Mouse (Mus musculus) limb, embryonic 14.5 days (tissue): ENCODE measurements around the gene Mbnl2. TPM values are rescaled to one million over a fixed set of nuclear protein-coding genes. Genes with fewer than 3 reads are reported as not detected.

ENCODE experiments used
- ATAC-seq: fragments of 200-750 bp; cut with Nextera tagmentation; 2 replicates; pipeline ENCODE4 v1.8.0; 2017; ENCODE audit warnings: low read depth, moderate number of reproducible peaks, moderate TSS enrichment; ENCODE audit not compliant: low FRiP score
- DNase-seq: peaks from one replicate; pipeline ENCODE4 v3.0.0-alpha.2; 2015; ENCODE audit warnings: low spot score
- H3K27ac ChIP-seq: fragments of 300-500 bp; sonication (generic); replicated peaks from 2 replicates; pipeline ENCODE4 v1.5.1; 2014; ENCODE audit warnings: low read depth, mild to moderate bottlenecking, low read length, moderate library complexity, mixed read lengths
- H3K27me3 ChIP-seq: fragments of 300-500 bp; sonication (generic); 2 replicates; pipeline ENCODE4 v1.6.1; 2014; ENCODE audit warnings: low read length, mixed read lengths; ENCODE audit not compliant: control insufficient read depth, insufficient read depth
- H3K36me3 ChIP-seq: fragments of 300-500 bp; sonication (generic); 2 replicates; pipeline ENCODE4 v1.6.1; 2014; ENCODE audit warnings: mild to moderate bottlenecking, low read length, moderate library complexity, mixed read lengths; ENCODE audit not compliant: control insufficient read depth, insufficient read depth
- H3K4me1 ChIP-seq: fragments of 300-500 bp; sonication (generic); 2 replicates; pipeline ENCODE4 v1.6.1; 2014; ENCODE audit warnings: antibody characterized with exemption, low read length, mixed read lengths; ENCODE audit not compliant: control insufficient read depth, insufficient read depth
- H3K4me2 ChIP-seq: fragments of 300-500 bp; sonication (generic); replicated peaks from 2 replicates; pipeline ENCODE4 v1.6.1; 2014; ENCODE audit warnings: low read depth, mild to moderate bottlenecking, low read length, moderate library complexity; ENCODE audit not compliant: severe bottlenecking
- H3K4me3 ChIP-seq: fragments of 300-500 bp; sonication (generic); replicated peaks from 2 replicates; pipeline ENCODE4 v1.5.1; 2014; ENCODE audit warnings: low read length
- H3K9ac ChIP-seq: fragments of 300-500 bp; sonication (generic); 2 replicates; pipeline ENCODE4 v1.6.1; 2014; ENCODE audit warnings: mild to moderate bottlenecking, low read depth, low read length, moderate library complexity; ENCODE audit not compliant: severe bottlenecking
- H3K9me3 ChIP-seq: fragments of 300-500 bp; sonication (generic); 2 replicates; pipeline ENCODE4 v1.6.1; 2016; ENCODE audit warnings: low read length; ENCODE audit not compliant: control insufficient read depth
- POLR2A ChIP-seq: fragments of 200-500 bp; IDR thresholded peaks from 2 replicates; pipeline ENCODE4 v1.8.0; 2012; ENCODE audit warnings: inconsistent platforms, mild to moderate bottlenecking, moderate library complexity, borderline replicate concordance; ENCODE audit not compliant: insufficient read depth, insufficient read length; ENCODE audit errors: extremely low read depth
- WGBS: fragments of 180-500 bp; shearing (Covaris S2); extraction: QIAGEN DNeasy Blood & Tissue Kit; methylation state at CpG from one replicate; pipeline ENCODE4 v1.1.7; 2014; 5-methylcytosine and 5-hydroxymethylcytosine counted together
- polyA plus RNA-seq, 2 experiments: library from polyadenylated mRNA; depleted of rRNA in 1 of 2; stranded (reverse) in 1 of 2; unstranded in 1 of 2; fragments of >200 nt; fragmentation: Nextera tagmentation in 1 of 2; extraction: Ambion mirVana in 1 of 2; gene quantifications; 2 replicates each; pipeline versions ENCODE4 v1.2.1 to v1.2.3; 2012 to 2014

The Mbnl2 gene
- polyA plus RNA-seq, 2 experiments = 109 to 161 TPM

DNA sequence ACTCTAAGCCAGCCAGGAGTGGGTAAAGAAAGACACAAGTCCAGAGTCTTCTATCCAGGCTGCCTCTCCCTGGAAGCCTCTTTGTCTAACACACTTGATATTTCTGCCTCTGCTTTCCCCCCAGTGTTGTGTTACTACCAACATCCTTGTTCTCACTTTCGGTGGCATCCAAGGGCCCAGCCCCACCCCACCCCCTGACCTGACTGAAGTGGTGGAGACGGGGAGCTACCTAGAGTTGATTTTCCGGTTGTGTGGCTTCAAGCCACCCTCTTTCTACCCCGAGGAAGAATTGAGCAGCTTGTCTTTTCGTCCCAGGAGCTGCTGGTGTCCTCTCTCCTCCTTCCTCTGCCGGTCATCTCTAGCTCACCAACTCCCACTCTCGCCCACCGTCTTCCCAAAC lies 38.0 kb downstream of the Mbnl2 start:
- no peak for DNase-seq
- WGBS = 78% methylated on average over 8 of the region's 8 CpGs
- Histone ChIP-seq H3K4me1 (peaks cover 42% of the 10 kb centered on the region), H3K27me3 (no peaks in the 10 kb centered on the region), H3K36me3 (peaks cover 28% of the 10 kb centered on the region), H3K4me2 (no peak overlapping the region), H3K4me3 (no peak overlapping the region), H3K9me3 (no peaks in the 10 kb centered on the region), H3K9ac (no peak overlapping the region), H3K27ac (peak overlapping the region; percentile 38; the same call in 1 of the 2 replicates)
- no peak for TF ChIP-seq POLR2A
- ATAC-seq = no peak

DNA sequence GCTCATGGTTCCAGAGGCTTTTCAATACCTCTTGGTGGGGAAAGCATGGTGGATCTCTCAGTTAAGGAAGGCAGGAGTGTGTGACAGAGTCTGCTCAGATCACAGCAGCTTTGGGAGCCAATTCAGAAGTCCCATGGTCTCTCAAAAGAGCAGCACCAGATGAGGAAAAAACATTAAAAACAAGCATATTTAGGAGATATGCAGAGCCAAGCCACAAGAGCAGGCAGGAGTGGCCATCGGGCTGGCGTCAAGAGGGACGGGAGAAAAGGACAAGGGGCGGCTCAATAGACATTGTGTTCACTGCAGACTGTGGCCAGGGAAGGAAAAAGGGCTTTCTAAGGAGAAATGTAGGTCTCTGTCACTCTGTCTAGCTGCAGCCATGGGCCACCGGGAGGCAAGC lies 40.3 kb downstream of the Mbnl2 start:
- Histone ChIP-seq H3K9ac (no peak overlapping the region), H3K27me3 (no peaks in the 10 kb centered on the region), H3K9me3 (no peaks in the 10 kb centered on the region), H3K4me2 (no peak overlapping the region), H3K4me3 (no peak overlapping the region), H3K36me3 (peaks cover 25% of the 10 kb centered on the region), H3K4me1 (peaks cover 29% of the 10 kb centered on the region), H3K27ac (no peak overlapping the region)
- WGBS = 88% methylated on average over 5 of the region's 5 CpGs
- no peak for TF ChIP-seq POLR2A
- ATAC-seq (no peak), DNase-seq (no peak)

DNA sequence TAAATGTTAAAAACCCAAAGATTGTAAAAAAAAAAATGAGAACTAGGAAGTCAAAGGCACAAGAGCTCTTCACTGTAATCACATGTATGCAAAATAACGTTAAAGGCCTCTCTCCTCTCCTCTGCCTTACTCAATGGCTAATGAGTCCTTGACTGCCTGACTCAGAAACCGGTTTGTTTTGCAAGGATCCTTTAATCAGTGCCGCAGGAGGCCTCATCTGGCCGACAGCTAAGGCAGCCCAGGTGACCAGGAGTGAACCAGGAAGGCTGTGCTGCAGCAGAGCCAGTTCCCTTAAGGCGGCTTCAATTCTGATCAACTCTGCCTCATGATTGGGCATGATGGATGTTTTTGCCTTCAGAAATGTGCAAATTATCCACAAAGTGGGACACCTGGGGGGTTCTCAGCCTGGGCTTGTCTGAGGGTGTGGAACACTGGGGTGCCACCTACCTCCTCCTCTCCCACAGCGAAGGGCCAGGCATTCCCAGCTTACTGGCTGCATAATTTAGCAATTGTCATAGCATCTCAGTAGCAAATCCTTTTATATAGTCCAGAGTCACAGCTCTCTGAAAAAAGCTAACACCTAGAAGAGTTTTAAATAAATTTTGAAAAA lies 43.0 kb downstream of the Mbnl2 start:
- ATAC-seq (0 out of 2 replicates have a peak, but pooled peaks have one; percentile 25), DNase-seq (no peak)
- no peak overlapping the region for H3K4me3 ChIP-seq
- H3K36me3 ChIP-seq = peaks cover 21% of the 10 kb centered on the region
- TF ChIP-seq POLR2A = no peak
- no peak overlapping the region for H3K4me2 ChIP-seq
- no peak overlapping the region for H3K9ac ChIP-seq
- no peak overlapping the region for H3K27ac ChIP-seq
- peaks cover 9% of the 10 kb centered on the region; the same call in 1 of the 2 replicates for H3K4me1 ChIP-seq
- no peaks in the 10 kb centered on the region for H3K27me3 ChIP-seq
- 33% methylated on average over 6 of the region's 6 CpGs for WGBS
- H3K9me3 ChIP-seq = no peaks in the 10 kb centered on the region

DNA sequence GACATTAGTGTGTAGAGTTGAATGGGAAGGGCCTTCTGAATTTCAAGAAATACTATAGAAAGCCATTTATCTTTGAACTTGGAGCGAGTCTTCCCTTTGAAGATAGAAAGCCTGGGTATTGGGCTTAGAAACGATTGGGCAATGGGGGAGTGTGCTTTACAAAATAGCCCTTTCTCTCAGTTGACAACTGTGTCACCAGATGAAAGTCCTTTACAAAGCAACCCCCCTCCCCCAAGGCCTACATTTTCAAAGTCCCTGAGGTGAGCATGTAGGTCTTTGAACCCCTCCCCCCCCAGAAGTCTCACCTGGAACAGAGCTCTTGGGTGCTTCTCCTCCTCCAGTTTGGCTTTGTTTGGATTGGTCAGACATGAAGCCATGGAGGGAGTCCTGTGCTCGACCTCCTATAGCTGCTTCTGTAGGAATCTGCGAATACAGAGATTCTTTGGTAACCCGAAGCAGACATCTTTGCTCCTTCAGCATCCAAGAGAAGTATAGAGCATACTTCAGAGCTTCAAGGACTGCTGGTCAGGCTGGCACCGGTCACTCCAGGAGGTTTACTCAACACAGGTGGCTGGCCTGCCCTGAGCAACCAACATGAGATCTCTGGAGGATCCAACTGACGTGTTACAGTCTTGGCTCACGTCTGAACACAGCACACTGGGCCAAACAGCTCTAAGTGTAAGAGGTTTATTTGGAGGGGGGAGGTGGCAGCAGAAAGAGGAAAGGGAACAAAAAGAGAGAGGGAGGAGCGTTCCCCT lies 43.7 kb downstream of the Mbnl2 start:
- DNase-seq (no peak), ATAC-seq (no peak)
- H3K36me3 ChIP-seq = peaks cover 14% of the 10 kb centered on the region
- H3K4me2 ChIP-seq = no peak overlapping the region
- H3K9ac ChIP-seq = no peak overlapping the region
- no peak for TF ChIP-seq POLR2A
- H3K4me3 ChIP-seq = no peak overlapping the region
- no peaks in the 10 kb centered on the region for H3K27me3 ChIP-seq
- H3K27ac ChIP-seq = no peak overlapping the region
- peaks cover 9% of the 10 kb centered on the region; the same call in 1 of the 2 replicates for H3K4me1 ChIP-seq
- no peaks in the 10 kb centered on the region for H3K9me3 ChIP-seq
- WGBS = 62% methylated on average over 9 of the region's 9 CpGs

DNA sequence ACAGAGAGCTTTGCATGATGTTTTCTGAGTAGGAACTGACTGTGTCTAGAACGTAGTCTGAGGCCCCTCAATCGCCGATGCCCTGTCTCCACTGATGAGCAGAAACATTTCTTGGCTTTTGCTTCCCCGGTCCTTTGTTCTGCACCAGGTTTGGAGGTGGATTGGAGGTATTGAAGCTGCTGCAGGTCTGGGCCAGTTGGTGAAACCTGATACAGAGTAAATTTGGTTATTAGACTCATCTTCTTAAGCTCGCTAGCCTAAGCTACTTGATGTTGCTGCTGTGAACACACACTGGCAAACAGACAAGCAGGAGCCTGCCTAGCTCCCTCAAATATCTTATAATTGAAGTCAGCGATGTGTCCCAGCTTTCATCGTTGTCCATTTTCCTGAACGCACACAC lies 46.6 kb downstream of the Mbnl2 start:
- Histone ChIP-seq H3K9me3 (no peaks in the 10 kb centered on the region), H3K4me3 (no peak overlapping the region), H3K36me3 (peaks cover 24% of the 10 kb centered on the region), H3K9ac (no peak overlapping the region), H3K4me1 (peaks cover 12% of the 10 kb centered on the region), H3K27me3 (no peaks in the 10 kb centered on the region), H3K4me2 (no peak overlapping the region), H3K27ac (no peak overlapping the region)
- WGBS = 84% methylated on average over 8 of the region's 8 CpGs
- no peak for DNase-seq
- ATAC-seq = no peak
- TF ChIP-seq POLR2A = no peak
